ENCODE assay signal across 1 mouse cellular context in the genomic region with DNA sequence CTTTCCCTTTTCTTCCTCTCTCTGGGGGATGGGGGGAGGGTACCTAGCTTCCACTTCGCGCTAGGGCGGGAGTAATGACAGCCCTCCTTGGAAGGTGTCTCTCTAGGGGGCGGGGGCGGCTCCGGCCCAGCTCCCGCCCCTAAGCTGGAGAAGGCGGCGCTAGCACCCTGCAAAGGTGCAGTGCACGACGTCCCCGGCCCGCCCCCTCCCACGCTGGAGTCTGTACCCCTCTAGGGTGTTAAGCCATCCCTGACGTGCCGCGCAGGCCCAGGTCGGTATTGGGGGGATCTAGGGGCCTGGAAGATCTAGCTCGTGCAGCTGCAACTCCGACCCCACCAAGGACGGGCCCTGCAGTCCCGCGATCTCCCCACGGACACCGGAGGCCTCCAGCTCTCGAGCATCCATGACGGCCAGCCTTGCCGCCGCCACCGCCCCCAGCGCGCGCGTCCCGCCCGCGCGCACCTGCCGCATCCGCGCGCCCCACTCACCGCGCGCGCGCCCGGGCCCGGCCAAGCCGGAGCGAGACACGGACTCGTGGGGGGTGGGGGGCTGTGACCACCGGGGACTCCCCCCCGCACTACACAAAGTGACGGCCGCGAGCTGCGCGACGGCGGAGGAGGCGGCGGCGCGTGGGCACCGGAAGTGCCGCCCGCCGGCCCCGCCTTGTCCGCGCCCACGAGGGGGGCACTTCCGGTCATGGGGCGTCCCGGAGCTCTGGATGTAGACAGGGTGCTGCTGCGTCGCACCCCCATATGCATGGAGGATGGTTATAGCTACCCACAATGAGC.
TF ChIP-seq lines count a peak whose summit lies in the region.

Gene Zfp316 (minus strand): TSS at position 660 of the 788 bp plus-strand sequence.

TF ChIP-seq in CH12.LX, 34 proteins besides CTCF, POLR2A, EP300 and RAD21 (continued from another document):
- TF ChIP-seq KAT2A (IDR thresholded peaks at IDR 0.05; ENCODE audit: insufficient replicate concordance, low read length) (no peak), ZKSCAN1 (IDR thresholded peaks at IDR 0.05; ENCODE audit: borderline replicate concordance, low read depth, low read length) (no peak), USF1 (IDR thresholded peaks at IDR 0.05; ENCODE audit: low read depth, low read length) (peak; percentile 45), MXI1 (IDR thresholded peaks at IDR 0.05; ENCODE audit: low read depth, low read length) (peak; percentile 58), NRF1 (IDR thresholded peaks at IDR 0.05; ENCODE audit: low read depth, low read length) (peak; percentile 21; the same call in 1 of the 2 replicates), SIN3A (IDR thresholded peaks at IDR 0.05; ENCODE audit: low read length) (peak; percentile 34; the same call in 1 of the 2 replicates), CHD2 (IDR thresholded peaks at IDR 0.05; ENCODE audit: low read length) (0 out of 2 replicates have a peak, but pooled peaks have one; percentile 34), SMC3 (IDR thresholded peaks at IDR 0.05; ENCODE audit: low read depth, low read length) (no peak), ZC3H11A (IDR thresholded peaks at IDR 0.05; ENCODE audit: low read depth, low read length) (no peak), JUND (conservative IDR thresholded peaks at IDR 0.05; ENCODE audit: low read depth, low read length) (no peak), USF2 (conservative IDR thresholded peaks at IDR 0.05; ENCODE audit: low read depth, low read length) (no peak), MEF2A (IDR thresholded peaks at IDR 0.05; ENCODE audit: borderline replicate concordance, low read depth, low read length) (no peak), POLR2AphosphoS2 (IDR thresholded peaks at IDR 0.05; ENCODE audit: low read depth, low read length) (no peak), JUN (IDR thresholded peaks at IDR 0.05; ENCODE audit: insufficient read depth, low read depth, low read length) (no peak), GABPA (IDR thresholded peaks at IDR 0.05; ENCODE audit: insufficient replicate concordance, low read depth, low read length) (no peak), TCF12 (IDR thresholded peaks at IDR 0.05; ENCODE audit: low read depth, low read length) (no peak; the same call in none of the 2 replicates), MAFK (IDR thresholded peaks at IDR 0.05; ENCODE audit: insufficient replicate concordance, low read length) (no peak), E2F4 (IDR thresholded peaks at IDR 0.05; ENCODE audit: insufficient replicate concordance, low read depth, low read length) (no peak), ETS1 (conservative IDR thresholded peaks at IDR 0.05; ENCODE audit: low read depth, low read length) (no peak), NELFE (IDR thresholded peaks at IDR 0.05; ENCODE audit: low read depth, low read length) (peak; percentile 84), RCOR1 (conservative IDR thresholded peaks at IDR 0.05; ENCODE audit: low read depth, low read length) (no peak)
